ENCODE assay signal across 14 mouse cellular contexts in genomic region chr2:156297653-156298052, GRCm38 (mm10). TPM values are rescaled to one million over a fixed set of nuclear protein-coding genes. Genes with fewer than 3 reads are reported as not detected.
DNase-seq lines count a peak whose midpoint lies in the region; ATAC-seq and TF ChIP-seq lines count a peak whose summit lies in the region.
"Had no signal": no experiment of that assay in that cellular context is flagged by ENCODE, and none has a peak within 500 bp of the region (broad histone marks: within the 10 kb centered on the region; RNA-seq: fewer than 3 reads in every experiment).

No protein-coding gene starts in this region.

- no peak for TF ChIP-seq POLR2A in lung, adult 2 months (IDR thresholded peaks at IDR 0.05; ENCODE audit: borderline replicate concordance, extremely low read depth, low read depth, low read length)

- no peak overlapping the region for H3K4me3 ChIP-seq in embryonic facial prominence, embryonic 12.5 days
- H3K4me3 ChIP-seq in embryonic facial prominence, embryonic 10.5 days = no peak overlapping the region
- H3K4me3 ChIP-seq in lung, embryonic 15.5 days = no peak overlapping the region
- no peak overlapping the region for H3K4me3 ChIP-seq in lung, adult 2 months (replicated peaks; ENCODE audit: extremely low read depth, low read depth, low read length)
- H3K4me3 ChIP-seq in stomach, embryonic 14.5 days (ENCODE audit: low read depth, low read length) = no peak overlapping the region
- H3K4me3 ChIP-seq: embryonic facial prominence, embryonic 15.5 days; hindbrain, embryonic 15.5 days had no signal

- no peak overlapping the region for H3K27ac ChIP-seq in embryonic facial prominence, embryonic 12.5 days
- no peak overlapping the region for H3K27ac ChIP-seq in embryonic facial prominence, embryonic 10.5 days (replicated peaks)
- H3K27ac ChIP-seq in lung, embryonic 15.5 days = no peak overlapping the region
- no peak overlapping the region; the same call in 1 of the 2 replicates for H3K27ac ChIP-seq in stomach, embryonic 14.5 days (ENCODE audit: low read length)
- H3K27ac ChIP-seq: embryonic facial prominence, embryonic 15.5 days; hindbrain, embryonic 15.5 days had no signal

- no peak for TF ChIP-seq CTCF in lung, adult 2 months (IDR thresholded peaks at IDR 0.05; ENCODE audit: insufficient read depth, low read length)

- peaks cover 79% of the 10 kb centered on the region for H3K36me3 ChIP-seq in embryonic facial prominence, embryonic 12.5 days
- H3K36me3 ChIP-seq in embryonic facial prominence, embryonic 10.5 days (replicated peaks) = peaks cover 93% of the 10 kb centered on the region
- H3K36me3 ChIP-seq in lung, embryonic 15.5 days = peaks cover 46% of the 10 kb centered on the region
- H3K36me3 ChIP-seq in stomach, embryonic 14.5 days (ENCODE audit: control insufficient read depth, insufficient read depth, low read length) = peaks cover 40% of the 10 kb centered on the region

- H3K4me1 ChIP-seq in embryonic facial prominence, embryonic 12.5 days = no peaks in the 10 kb centered on the region; the same call in 1 of the 2 replicates
- H3K4me1 ChIP-seq in embryonic facial prominence, embryonic 10.5 days = no peaks in the 10 kb centered on the region
- 0 out of 2 replicates have a peak, but pooled peaks cover 7% of the 10 kb centered on the region for H3K4me1 ChIP-seq in lung, embryonic 15.5 days
- peaks cover 3% of the 10 kb centered on the region for H3K4me1 ChIP-seq in lung, adult 2 months (ENCODE audit: control insufficient read depth, insufficient read depth, low read length)
- H3K4me1 ChIP-seq in stomach, embryonic 14.5 days (ENCODE audit: control insufficient read depth, insufficient read depth, low read length) = 0 out of 2 replicates have a peak, but pooled peaks cover 7% of the 10 kb centered on the region
- H3K4me1 ChIP-seq: embryonic facial prominence, embryonic 15.5 days; hindbrain, embryonic 15.5 days had no signal

- H3K9ac ChIP-seq in embryonic facial prominence, embryonic 12.5 days = 0 out of 2 replicates have a peak overlapping the region, but pooled peaks have one; percentile 19
- no peak overlapping the region for H3K9ac ChIP-seq in lung, embryonic 15.5 days
- no peak overlapping the region for H3K9ac ChIP-seq in stomach, embryonic 14.5 days (replicated peaks; ENCODE audit: low read depth, low read length)
- H3K9ac ChIP-seq: embryonic facial prominence, embryonic 15.5 days; hindbrain, embryonic 15.5 days had no signal

- H3K27me3 ChIP-seq in embryonic facial prominence, embryonic 12.5 days = no peaks in the 10 kb centered on the region
- H3K27me3 ChIP-seq in embryonic facial prominence, embryonic 10.5 days (replicated peaks; ENCODE audit: low read depth, poor library complexity, severe bottlenecking) = no peaks in the 10 kb centered on the region
- no peaks in the 10 kb centered on the region for H3K27me3 ChIP-seq in lung, embryonic 15.5 days
- H3K27me3 ChIP-seq in stomach, embryonic 14.5 days (ENCODE audit: control insufficient read depth, insufficient read depth, low read length) = no peaks in the 10 kb centered on the region
- H3K27me3 ChIP-seq: embryonic facial prominence, embryonic 15.5 days; hindbrain, embryonic 15.5 days had no signal

- no peaks in the 10 kb centered on the region for H3K9me3 ChIP-seq in embryonic facial prominence, embryonic 12.5 days
- no peaks in the 10 kb centered on the region for H3K9me3 ChIP-seq in embryonic facial prominence, embryonic 10.5 days
- no peaks in the 10 kb centered on the region for H3K9me3 ChIP-seq in lung, embryonic 15.5 days
- no peaks in the 10 kb centered on the region for H3K9me3 ChIP-seq in stomach, embryonic 14.5 days (ENCODE audit: control insufficient read depth, low read depth, low read length)
- H3K9me3 ChIP-seq: embryonic facial prominence, embryonic 15.5 days; hindbrain, embryonic 15.5 days had no signal

- H3K4me2 ChIP-seq in embryonic facial prominence, embryonic 12.5 days (replicated peaks) = no peak overlapping the region
- H3K4me2 ChIP-seq in lung, embryonic 15.5 days = no peak overlapping the region
- no peak overlapping the region for H3K4me2 ChIP-seq in stomach, embryonic 14.5 days (replicated peaks; ENCODE audit: low read depth, low read length)
- H3K4me2 ChIP-seq: embryonic facial prominence, embryonic 15.5 days; hindbrain, embryonic 15.5 days had no signal

- no peak for DNase-seq in embryonic facial prominence, embryonic 10.5 days (ENCODE audit: low spot score)
- DNase-seq in lung, adult 2 months = no peak
- DNase-seq in heart, postnatal 4 days = peak; percentile 61
- DNase-seq: adrenal gland, adult 2 months; cerebellum, adult 11 months; thymus, postnatal 36 days had no signal

- WGBS in embryonic facial prominence, embryonic 12.5 days = 76% methylated on average over 3 of the region's 3 CpGs
- 88% methylated on average over 3 of the region's 3 CpGs for WGBS in embryonic facial prominence, embryonic 10.5 days
- 47% methylated on average over 3 of the region's 3 CpGs for WGBS in lung, embryonic 15.5 days
- WGBS in lung, adult 2 months = 69% methylated on average over 3 of the region's 3 CpGs
- WGBS in stomach, embryonic 14.5 days = 31% methylated on average over 3 of the region's 3 CpGs

- peak; percentile 73; the same call in 1 of the 2 replicates for ATAC-seq in embryonic facial prominence, embryonic 12.5 days (ENCODE audit: insufficient number of reproducible peaks, insufficient read depth, low FRiP score, low TSS enrichment)
- ATAC-seq in lung, embryonic 15.5 days (ENCODE audit: borderline replicate concordance, extremely low read depth, low FRiP score, low TSS enrichment) = peak; percentile 14; the same call in 1 of the 2 replicates
- ATAC-seq in stomach, embryonic 14.5 days (ENCODE audit: insufficient number of reproducible peaks, insufficient read depth, low FRiP score, low read depth) = peak; percentile 85
- ATAC-seq in cerebellum, adult (ENCODE audit: insufficient number of reproducible peaks, low FRiP score, low TSS enrichment) = no peak
- ATAC-seq in megakaryocyte, adult 5-6 weeks (ENCODE audit: poor library complexity, severe bottlenecking) = no peak
- ATAC-seq: midbrain, embryonic 16.5 days had no signal

RNA-seq across cellular contexts. Expression of gene Cnbd2, which starts 14.4 kb away (rescaled TPM):
- polyA plus RNA-seq in embryonic facial prominence, embryonic 12.5 days (2016; fragmentation: Nextera tagmentation; extraction: Ambion mirVana) = 5.1 and 5.6 TPM in 2 replicates
- polyA plus RNA-seq in embryonic facial prominence, embryonic 10.5 days (2016; fragmentation: Nextera tagmentation; extraction: Ambion mirVana) = 2.8 and 3.3 TPM in 2 replicates
- 3.7 and 4.0 TPM in 2 replicates for polyA plus RNA-seq in lung, embryonic 15.5 days (2015; fragmentation: Nextera tagmentation; extraction: Ambion mirVana)
- polyA plus RNA-seq in lung, adult 2 months (2012; rRNA removed) = 0.96 and 1.2 TPM in 2 replicates
- 1 to 10 TPM in 1 of 2 experiments, under 1 TPM in 1; 0.88 to 1.5 TPM for total RNA-seq in heart, postnatal 4 days (2021)
- polyA plus RNA-seq in stomach, embryonic 14.5 days (2014; fragmentation: Nextera tagmentation; extraction: Ambion mirVana) = 3.4 and 4.5 TPM in 2 replicates
- 3.6 and 6.2 TPM in 2 replicates for total RNA-seq in megakaryocyte, adult 5-6 weeks (2015)
- 16.2 and 24.5 TPM in 2 replicates for total RNA-seq in megakaryocyte, adult 5-6 weeks (2017)

RNA-seq across cellular contexts. Expression of gene Scand1, which starts 14.9 kb away (rescaled TPM):
- 106 and 119 TPM in 2 replicates for polyA plus RNA-seq in embryonic facial prominence, embryonic 12.5 days (2016; fragmentation: Nextera tagmentation; extraction: Ambion mirVana)
- polyA plus RNA-seq in embryonic facial prominence, embryonic 10.5 days (2016; fragmentation: Nextera tagmentation; extraction: Ambion mirVana) = 54.9 and 60.2 TPM in 2 replicates
- 64.7 and 68.5 TPM in 2 replicates for polyA plus RNA-seq in lung, embryonic 15.5 days (2015; fragmentation: Nextera tagmentation; extraction: Ambion mirVana)
- polyA plus RNA-seq in lung, adult 2 months (2012; rRNA removed) = 157 and 282 TPM in 2 replicates
- 10 to 100 TPM; 84.4 to 88.3 TPM for total RNA-seq in heart, postnatal 4 days (2021)
- polyA plus RNA-seq in stomach, embryonic 14.5 days (2014; fragmentation: Nextera tagmentation; extraction: Ambion mirVana) = 61.0 and 62.5 TPM in 2 replicates
- total RNA-seq in megakaryocyte, adult 5-6 weeks (2015) = 5.8 and 11.9 TPM in 2 replicates
- total RNA-seq in megakaryocyte, adult 5-6 weeks (2017) = 8.7 and 11.8 TPM in 2 replicates

Comparison
In these comparisons a context has a peak if more than half of its experiments do, and no peak if none do; other contexts are left out.
1. ATAC-seq: peak in embryonic facial prominence, embryonic 12.5 days (single experiment), lung, embryonic 15.5 days (single experiment) and stomach, embryonic 14.5 days (single experiment); none in cerebellum, adult (single experiment) and megakaryocyte, adult 5-6 weeks (single experiment).